Mouse (Mus musculus) intestine, embryonic 14.5 days (tissue): ENCODE results near the gene Bcan. TPM values are rescaled to one million over a fixed set of nuclear protein-coding genes. Genes with fewer than 3 reads are reported as not detected.

ENCODE experiments used
- ATAC-seq: fragments of 200-750 bp; cut with Nextera tagmentation; replicated peaks from 2 replicates; pipeline ENCODE4 v1.8.0; 2017; ENCODE audit warnings: low read depth, moderate number of reproducible peaks, moderate TSS enrichment, moderate library complexity; ENCODE audit not compliant: low FRiP score, low TSS enrichment
- DNase-seq: peaks from one replicate; pipeline ENCODE4 v3.0.0-alpha.2; 2018; ENCODE audit warnings: low spot score
- H3K27ac ChIP-seq: fragments of 300-500 bp; sonication (generic); 2 replicates; pipeline ENCODE4 v1.5.1; 2014; ENCODE audit warnings: low read depth, mild to moderate bottlenecking, control low read depth
- H3K27me3 ChIP-seq: fragments of 300-500 bp; sonication (generic); replicated peaks from 2 replicates; pipeline ENCODE4 v1.6.1; 2014; ENCODE audit warnings: low read length, control low read depth; ENCODE audit not compliant: control insufficient read depth, insufficient read depth
- H3K36me3 ChIP-seq: fragments of 300-500 bp; sonication (generic); 2 replicates; pipeline ENCODE4 v1.6.1; 2014; ENCODE audit warnings: low read length, control low read depth; ENCODE audit not compliant: control insufficient read depth, insufficient read depth
- H3K4me1 ChIP-seq: fragments of 300-500 bp; sonication (generic); replicated peaks from 2 replicates; pipeline ENCODE4 v1.6.1; 2014; ENCODE audit warnings: low read length, control low read depth, mixed read lengths; ENCODE audit not compliant: control insufficient read depth, insufficient read depth
- H3K4me2 ChIP-seq: fragments of 300-500 bp; sonication (generic); 2 replicates; pipeline ENCODE4 v1.6.1; 2014; ENCODE audit warnings: low read length
- H3K4me3 ChIP-seq: fragments of 300-500 bp; sonication (generic); 2 replicates; pipeline ENCODE4 v1.5.1; 2014; ENCODE audit warnings: low read depth, low read length, control low read depth, mixed read lengths
- H3K9ac ChIP-seq: fragments of 300-500 bp; sonication (generic); 2 replicates; pipeline ENCODE4 v1.6.1; 2014; ENCODE audit warnings: mild to moderate bottlenecking, low read length
- H3K9me3 ChIP-seq: fragments of 300-500 bp; sonication (generic); 2 replicates; pipeline ENCODE4 v1.6.1; 2016; ENCODE audit warnings: low read length, control low read depth; ENCODE audit not compliant: control insufficient read depth
- WGBS: fragments of 180-500 bp; shearing (Covaris S2); extraction: QIAGEN DNeasy Blood & Tissue Kit; methylation state at CpG from one replicate; pipeline ENCODE4 v1.1.7; 2014; 5-methylcytosine and 5-hydroxymethylcytosine counted together
- polyA plus RNA-seq: library from polyadenylated mRNA; unstranded; fragments of >200 nt; fragmentation: Nextera tagmentation; extraction: Ambion mirVana; gene quantifications from 2 replicates; pipeline ENCODE4 v1.2.1, GENCODE M21; 2014

The Bcan gene
- polyA plus RNA-seq, 1 experiment from 2014 or later: 0.73 TPM

DNA sequence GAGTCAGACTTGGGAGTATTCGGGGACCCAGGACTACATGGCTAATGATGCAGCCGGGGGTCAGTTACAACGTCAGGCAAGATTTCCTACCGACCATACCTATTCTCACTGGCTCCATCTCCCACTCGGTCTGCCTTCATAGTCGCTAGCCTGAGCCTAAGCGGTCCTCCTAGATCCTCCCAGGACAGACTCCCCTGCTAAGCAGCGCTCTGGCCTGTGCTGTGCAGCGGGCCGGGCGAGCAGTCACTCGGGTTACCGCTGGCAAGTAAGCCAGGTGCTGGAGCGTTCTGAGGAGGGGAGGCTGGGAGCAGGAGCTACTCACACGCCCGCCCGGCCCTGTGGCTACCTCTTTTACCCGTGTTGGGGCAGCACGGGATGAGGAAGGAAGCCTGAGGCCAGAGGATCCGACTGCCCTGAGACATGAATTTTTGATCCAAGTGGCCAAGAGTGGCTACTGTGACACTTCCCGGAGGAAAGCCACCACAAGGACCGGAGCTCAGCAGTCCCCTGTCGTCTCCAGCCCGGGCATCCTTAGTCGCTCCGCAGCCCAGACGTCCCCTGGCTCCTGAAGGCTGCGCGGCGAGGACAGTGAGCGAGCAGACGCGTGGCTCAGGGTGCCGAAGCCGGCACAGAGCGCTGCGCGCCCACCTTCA lies 661 bp downstream of the Bcan start:
- no peaks in the 10 kb centered on the region for H3K36me3 ChIP-seq
- H3K4me1 ChIP-seq: peaks cover 13% of the 10 kb centered on the region
- DNase-seq (no peak), ATAC-seq (no peak)
- H3K27ac ChIP-seq: no peak overlapping the region
- WGBS: 1% methylated on average over 38 of the region's 38 CpGs
- peak overlapping the region; percentile 55 for H3K4me2 ChIP-seq
- H3K9me3 ChIP-seq: no peaks in the 10 kb centered on the region
- H3K9ac ChIP-seq: no peak overlapping the region
- H3K27me3 ChIP-seq: peaks cover 97% of the 10 kb centered on the region
- H3K4me3 ChIP-seq: peak overlapping the region; percentile 33

DNA sequence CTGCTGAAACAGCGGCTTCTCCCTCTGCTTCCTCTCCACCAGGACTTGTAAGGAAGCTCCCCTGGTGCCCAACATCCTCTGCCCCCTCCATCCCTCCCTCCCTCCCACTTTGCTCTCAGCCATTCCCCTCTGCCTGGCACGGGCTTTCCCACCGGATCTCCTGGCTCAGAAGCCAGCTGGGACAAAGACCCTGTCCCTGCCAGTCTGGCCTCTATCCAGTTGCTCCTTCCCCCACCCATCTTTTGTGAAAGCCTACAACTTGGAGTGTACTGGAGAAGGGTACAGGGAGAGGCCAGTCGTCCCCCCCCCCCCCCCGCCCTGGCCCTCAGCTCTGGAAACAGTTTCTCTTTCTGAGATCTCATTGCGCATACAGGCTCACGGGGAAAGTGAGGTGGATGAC lies 1.3 kb downstream of the Bcan start:
- Histone ChIP-seq H3K36me3 (no peaks in the 10 kb centered on the region), H3K9ac (no peak overlapping the region), H3K27me3 (peaks cover 100% of the 10 kb centered on the region), H3K4me2 (no peak overlapping the region), H3K9me3 (no peaks in the 10 kb centered on the region), H3K4me3 (no peak overlapping the region), H3K4me1 (peaks cover 13% of the 10 kb centered on the region), H3K27ac (no peak overlapping the region)
- no peak for DNase-seq
- no peak for ATAC-seq
- WGBS: 5% methylated on average over 7 of the region's 7 CpGs

DNA sequence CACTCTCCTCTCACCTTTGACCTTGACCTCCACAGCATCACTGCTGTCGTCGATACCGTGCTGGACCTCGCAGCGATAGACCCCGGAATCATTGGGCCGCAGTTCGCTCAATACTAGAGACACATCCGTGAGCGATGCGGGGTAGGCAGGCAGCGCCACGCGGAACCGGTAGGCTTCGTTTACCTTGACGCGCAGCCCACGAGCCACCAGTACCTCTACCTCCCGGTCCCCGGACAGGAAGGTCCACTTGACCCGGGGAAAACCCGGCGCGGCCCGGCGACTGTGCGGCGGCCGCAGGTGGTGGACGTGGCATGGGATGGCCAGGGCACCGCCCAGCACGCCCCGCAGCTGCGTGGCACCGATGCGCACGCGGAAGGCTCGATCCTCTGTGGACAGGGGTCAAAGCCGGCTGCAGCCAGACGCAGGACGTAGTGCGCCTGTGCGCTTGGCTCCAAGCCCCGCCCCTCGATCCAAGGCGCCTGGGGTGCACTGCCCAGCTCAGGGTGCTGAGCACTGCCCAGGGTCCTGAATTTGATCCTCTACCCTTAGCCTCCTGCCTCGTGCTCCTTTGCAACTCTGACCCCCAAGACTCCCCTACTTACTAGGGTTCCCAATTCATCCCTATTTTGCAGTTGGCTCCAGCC lies 2.9 kb downstream of the Bcan start:
- Histone ChIP-seq H3K4me1 (peaks cover 13% of the 10 kb centered on the region), H3K27me3 (peaks cover 98% of the 10 kb centered on the region), H3K9ac (no peak overlapping the region), H3K36me3 (no peaks in the 10 kb centered on the region), H3K27ac (no peak overlapping the region), H3K9me3 (no peaks in the 10 kb centered on the region), H3K4me3 (peak overlapping the region; percentile 28), H3K4me2 (peak overlapping the region; percentile 50)
- DNase-seq (no peak), ATAC-seq (peak; percentile 58; the same call in 1 of the 2 replicates)
- 1% methylated on average over 49 of the region's 49 CpGs for WGBS

DNA sequence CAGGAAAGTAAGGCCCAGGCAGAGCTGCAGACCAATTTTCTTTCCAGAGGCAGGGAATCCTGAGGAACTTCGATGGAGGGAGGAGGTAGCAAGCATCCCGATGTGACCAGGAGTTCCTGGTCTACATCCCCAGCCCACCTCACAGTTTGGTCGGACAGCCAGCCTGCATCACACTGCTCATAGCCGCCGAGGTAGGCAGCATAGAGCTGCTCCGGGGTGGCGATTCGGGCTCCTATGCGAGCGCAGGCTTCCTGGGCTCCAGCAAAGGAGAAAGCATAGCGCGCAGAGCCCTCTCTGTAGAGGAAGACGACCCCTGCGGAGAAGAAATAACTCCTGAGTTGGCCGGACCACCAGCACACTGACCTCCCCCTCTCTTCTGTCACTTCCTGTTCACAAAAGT lies 3.6 kb downstream of the Bcan start:
- Histone ChIP-seq H3K27me3 (peaks cover 98% of the 10 kb centered on the region), H3K36me3 (no peaks in the 10 kb centered on the region), H3K4me3 (no peak overlapping the region), H3K9ac (no peak overlapping the region), H3K27ac (no peak overlapping the region), H3K9me3 (no peaks in the 10 kb centered on the region), H3K4me2 (no peak overlapping the region), H3K4me1 (peaks cover 13% of the 10 kb centered on the region)
- ATAC-seq: no peak
- no peak for DNase-seq
- 4% methylated on average over 15 of the region's 15 CpGs for WGBS

DNA sequence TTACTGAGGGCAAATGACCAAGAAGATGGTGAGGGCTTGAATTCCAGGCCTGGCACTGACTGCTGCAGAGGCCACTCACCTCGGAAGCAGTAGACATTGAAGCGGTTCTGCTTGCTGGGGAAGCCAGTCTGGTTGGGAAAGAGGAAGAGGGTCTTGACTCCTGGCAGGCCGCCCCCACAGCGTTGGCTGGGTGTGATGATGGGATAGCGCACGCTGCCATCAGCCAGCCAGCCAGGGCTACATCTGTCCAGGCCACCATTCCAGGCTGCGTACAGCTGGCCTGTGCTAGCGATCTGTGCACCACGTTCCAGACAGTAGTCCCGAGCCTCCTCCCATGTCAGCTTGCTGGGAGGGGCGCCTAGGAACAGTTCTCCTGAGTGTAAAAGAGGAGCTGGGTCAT lies 4.7 kb downstream of the Bcan start:
- Histone ChIP-seq H3K4me2 (no peak overlapping the region), H3K4me1 (peaks cover 13% of the 10 kb centered on the region), H3K27me3 (peaks cover 95% of the 10 kb centered on the region), H3K4me3 (no peak overlapping the region), H3K9ac (no peak overlapping the region), H3K36me3 (no peaks in the 10 kb centered on the region), H3K27ac (no peak overlapping the region), H3K9me3 (no peaks in the 10 kb centered on the region)
- DNase-seq: no peak
- 31% methylated on average over 11 of the region's 11 CpGs for whole genome bisulfite sequencing
- ATAC-seq: no peak

DNA sequence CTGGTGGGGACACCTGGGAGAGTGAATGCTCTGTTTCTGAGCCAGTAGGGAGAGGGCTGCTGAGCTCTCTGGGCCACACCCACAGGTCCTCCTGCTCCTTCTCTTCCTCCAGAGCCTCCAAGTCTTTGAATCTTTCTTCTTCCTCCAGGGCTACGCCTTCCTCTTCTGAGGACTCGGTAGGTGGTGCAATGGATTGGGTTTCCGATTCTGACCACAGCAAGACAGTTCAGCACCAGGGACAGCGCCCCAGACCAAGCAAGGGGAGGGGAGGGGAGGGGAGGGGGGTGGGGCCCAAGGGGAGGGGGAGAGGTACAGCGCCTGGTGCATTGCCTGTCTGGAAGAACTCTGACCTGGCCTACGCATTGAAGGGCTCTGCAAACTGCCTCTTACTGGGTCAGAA lies 6.6 kb downstream of the Bcan start:
- WGBS: 1% methylated on average over 6 of the region's 6 CpGs
- H3K9me3 ChIP-seq: no peaks in the 10 kb centered on the region
- H3K4me3 ChIP-seq: no peak overlapping the region
- H3K36me3 ChIP-seq: no peaks in the 10 kb centered on the region
- peaks cover 6% of the 10 kb centered on the region for H3K4me1 ChIP-seq
- no peak for ATAC-seq
- H3K9ac ChIP-seq: no peak overlapping the region
- no peak overlapping the region for H3K27ac ChIP-seq
- H3K27me3 ChIP-seq: peaks cover 95% of the 10 kb centered on the region
- H3K4me2 ChIP-seq: no peak overlapping the region
- DNase-seq: peak; percentile 86

DNA sequence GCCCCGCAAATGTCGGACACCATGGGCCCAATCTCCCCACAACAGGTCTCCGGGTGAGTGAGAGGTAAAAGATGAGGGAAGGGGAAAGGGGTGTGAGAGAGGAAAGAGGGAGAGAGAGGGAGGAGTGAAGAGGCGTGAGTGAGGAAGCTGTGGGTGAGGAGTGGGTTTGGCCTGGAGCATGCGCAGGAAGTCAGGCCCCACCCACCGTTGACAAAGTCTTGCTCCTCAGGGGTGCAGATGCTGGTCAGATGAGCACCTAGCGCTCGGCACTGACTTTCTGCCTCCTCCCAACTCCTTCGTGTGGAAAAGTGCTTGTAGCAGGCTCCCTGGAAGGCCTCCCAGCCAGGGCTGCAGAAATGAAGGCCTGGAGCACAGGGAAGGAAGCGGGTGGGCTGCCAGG lies 10.1 kb downstream of the Bcan start:
- DNase-seq (no peak), ATAC-seq (no peak)
- Histone ChIP-seq H3K4me1 (peaks cover 24% of the 10 kb centered on the region), H3K9me3 (no peaks in the 10 kb centered on the region), H3K27ac (no peak overlapping the region), H3K27me3 (peaks cover 65% of the 10 kb centered on the region), H3K4me2 (no peak overlapping the region), H3K4me3 (no peak overlapping the region), H3K9ac (no peak overlapping the region), H3K36me3 (no peaks in the 10 kb centered on the region)
- WGBS: 34% methylated on average over 10 of the region's 10 CpGs

DNA sequence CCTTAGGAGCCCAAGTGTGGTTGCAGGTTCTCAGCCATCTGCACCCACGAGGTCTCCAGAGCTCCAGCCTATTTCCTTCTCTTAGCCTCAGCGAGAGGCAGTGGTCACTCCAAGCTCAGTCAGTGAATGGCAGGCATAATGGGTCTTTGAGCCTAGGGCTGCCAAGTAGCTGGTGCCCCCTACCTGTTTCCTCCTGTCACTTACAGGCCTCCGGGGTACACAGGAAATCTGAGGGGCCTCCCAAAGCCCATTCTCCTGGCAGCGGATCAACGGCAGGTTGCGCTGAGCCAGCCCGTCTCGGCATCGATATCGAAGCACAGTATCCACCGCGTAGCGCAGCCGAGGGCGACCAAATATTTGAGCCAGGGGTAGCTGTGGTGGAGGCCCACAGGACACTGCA lies 12.0 kb downstream of the Bcan start:
- no peak overlapping the region for H3K27ac ChIP-seq
- H3K4me2 ChIP-seq: peak overlapping the region; percentile 72
- peak overlapping the region; percentile 38 for H3K4me3 ChIP-seq
- peaks cover 48% of the 10 kb centered on the region for H3K27me3 ChIP-seq
- DNase-seq: no peak
- no peak for ATAC-seq
- peaks cover 39% of the 10 kb centered on the region for H3K4me1 ChIP-seq
- H3K9me3 ChIP-seq: no peaks in the 10 kb centered on the region
- no peaks in the 10 kb centered on the region for H3K36me3 ChIP-seq
- no peak overlapping the region for H3K9ac ChIP-seq
- WGBS: 4% methylated on average over 15 of the region's 15 CpGs

DNA sequence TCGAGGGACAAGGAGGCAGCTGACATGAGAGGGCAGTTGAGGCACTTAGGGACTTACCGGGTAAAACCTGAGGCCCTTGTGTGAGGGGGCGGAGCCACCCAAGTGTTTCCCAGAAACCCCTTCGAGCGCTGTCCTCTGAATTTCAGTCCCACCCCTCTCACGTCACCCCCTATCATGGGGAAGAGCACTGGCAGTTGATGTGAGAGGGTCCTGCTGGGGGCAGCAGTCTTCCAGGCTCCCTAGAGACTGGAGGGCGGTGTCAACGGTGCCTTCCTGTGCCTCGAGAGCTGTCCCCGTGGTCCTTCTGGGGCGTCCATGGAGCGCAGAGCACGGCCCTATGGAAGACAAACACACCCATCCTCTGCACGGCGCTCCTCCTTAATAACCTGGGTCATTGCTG lies 12.4 kb downstream of the Bcan start:
- ATAC-seq (peak; percentile 36; the same call in 1 of the 2 replicates), DNase-seq (peak; percentile 69)
- Histone ChIP-seq H3K27me3 (peaks cover 44% of the 10 kb centered on the region), H3K4me2 (peak overlapping the region; percentile 72), H3K4me3 (peak overlapping the region; percentile 38), H3K4me1 (peaks cover 43% of the 10 kb centered on the region), H3K9me3 (no peaks in the 10 kb centered on the region), H3K9ac (peak overlapping the region; percentile 20), H3K36me3 (no peaks in the 10 kb centered on the region), H3K27ac (no peak overlapping the region)
- WGBS: 0% methylated on average over 15 of the region's 15 CpGs
